In the genomic region with DNA sequence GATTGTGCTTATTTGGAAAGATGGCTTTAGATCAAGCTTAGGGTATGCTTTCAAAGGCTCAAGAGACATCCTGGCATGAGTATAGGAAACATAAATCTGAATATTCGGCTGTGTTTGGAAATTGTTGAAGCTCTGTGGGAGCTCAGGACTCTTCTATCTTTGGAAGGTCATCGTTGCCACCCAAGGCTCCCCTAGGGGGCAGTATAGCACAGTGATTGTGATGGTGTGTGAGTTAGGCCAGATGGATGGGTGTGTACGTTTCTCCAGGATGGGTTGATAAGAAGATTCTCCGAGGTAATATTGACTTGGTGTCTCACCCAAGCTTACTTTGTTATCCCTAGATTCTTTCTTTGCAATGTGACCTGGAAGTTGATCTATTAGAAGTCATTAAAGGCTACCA, we compare ENCODE assay signal across 9 mouse cellular contexts.
DNase-seq lines count a peak whose midpoint lies in the region; ATAC-seq and TF ChIP-seq lines count a peak whose summit lies in the region.
"Had no signal": no experiment of that assay in that cellular context is flagged by ENCODE, and none has a peak within 500 bp of the region (broad histone marks: within the 10 kb centered on the region; RNA-seq: fewer than 3 reads in every experiment).

No protein-coding gene starts in this region.

- H3K27me3 ChIP-seq in heart, embryonic 11.5 days (ENCODE audit: control insufficient read depth, insufficient read depth, low read length) = peaks cover 5% of the 10 kb centered on the region; the same call in 1 of the 2 replicates
- no peaks in the 10 kb centered on the region for H3K27me3 ChIP-seq in lung, postnatal 0 days (replicated peaks; ENCODE audit: insufficient read depth, low read length)
- H3K27me3 ChIP-seq: hindbrain, embryonic 15.5 days had no signal

- TF ChIP-seq POLR2A in embryonic fibroblast, embryonic 13.5 days (IDR thresholded peaks at IDR 0.05; ENCODE audit: low read depth, low read length) = no peak

- peak; percentile 31; the same call in 1 of the 2 replicates for TF ChIP-seq CTCF in embryonic fibroblast, embryonic 13.5 days (IDR thresholded peaks at IDR 0.05; ENCODE audit: borderline replicate concordance, insufficient read depth, low read length)
- peak; percentile 71 for TF ChIP-seq CTCF in lung, postnatal 0 days (IDR thresholded peaks at IDR 0.05)

- H3K27ac ChIP-seq in heart, embryonic 11.5 days (ENCODE audit: low read depth, low read length) = no peak overlapping the region
- H3K27ac ChIP-seq in embryonic fibroblast, embryonic 13.5 days (ENCODE audit: insufficient read depth, low read length) = no peak overlapping the region
- H3K27ac ChIP-seq in lung, postnatal 0 days (ENCODE audit: low read length) = no peak overlapping the region
- H3K27ac ChIP-seq: hindbrain, embryonic 15.5 days had no signal

- H3K36me3 ChIP-seq in heart, embryonic 11.5 days (ENCODE audit: control insufficient read depth, insufficient read depth, low read length) = no peaks in the 10 kb centered on the region
- no peaks in the 10 kb centered on the region for H3K36me3 ChIP-seq in lung, postnatal 0 days (ENCODE audit: insufficient read depth, low read length)
- H3K36me3 ChIP-seq: hindbrain, embryonic 15.5 days had no signal

- WGBS in heart, embryonic 11.5 days (ENCODE audit: insufficient replicate concordance) = 36% methylated on average over 4 of the region's 4 CpGs
- 31% methylated on average over 4 of the region's 4 CpGs for WGBS in large intestine, adult 2 months
- 36% methylated on average over 4 of the region's 4 CpGs for WGBS in lung, postnatal 0 days

- no peak overlapping the region for H3K4me3 ChIP-seq in heart, embryonic 11.5 days (ENCODE audit: low read depth, low read length)
- no peak overlapping the region for H3K4me3 ChIP-seq in embryonic fibroblast, embryonic 13.5 days (ENCODE audit: insufficient read depth, low read length)
- no peak overlapping the region for H3K4me3 ChIP-seq in lung, postnatal 0 days (ENCODE audit: low read depth, low read length)
- H3K4me3 ChIP-seq: hindbrain, embryonic 15.5 days had no signal

- TF ChIP-seq EP300 in lung, postnatal 0 days (IDR thresholded peaks at IDR 0.05) = no peak

- no peaks in the 10 kb centered on the region for H3K9me3 ChIP-seq in heart, embryonic 11.5 days (replicated peaks; ENCODE audit: control insufficient read depth, low read length)
- no peaks in the 10 kb centered on the region for H3K9me3 ChIP-seq in lung, postnatal 0 days (ENCODE audit: low read length)
- H3K9me3 ChIP-seq: hindbrain, embryonic 15.5 days had no signal

- peak; percentile 35 to 73 for DNase-seq in heart, adult 18-20 months
- peak; percentile 68 for DNase-seq in A20 (ENCODE audit: low read depth, low spot score)
- peak; percentile 77 to 82 for DNase-seq in adrenal gland, postnatal 36 days
- peak; percentile 11 for DNase-seq in large intestine, adult 2 months (ENCODE audit: low read depth, low spot score)
- DNase-seq in lung, postnatal 0 days (ENCODE audit: low spot score) = no peak
- DNase-seq in spleen, postnatal 4 days (ENCODE audit: low spot score in 2 of 2) = peak; percentile 28 to 69

- no peak overlapping the region for H3K4me2 ChIP-seq in heart, embryonic 11.5 days
- no peak overlapping the region for H3K4me2 ChIP-seq in lung, postnatal 0 days (replicated peaks; ENCODE audit: low read depth, low read length)
- H3K4me2 ChIP-seq: hindbrain, embryonic 15.5 days had no signal

- peaks cover 3% of the 10 kb centered on the region; the same call in 1 of the 2 replicates for H3K4me1 ChIP-seq in heart, embryonic 11.5 days (ENCODE audit: control insufficient read depth, insufficient read depth, low read length)
- H3K4me1 ChIP-seq in embryonic fibroblast, embryonic 13.5 days (ENCODE audit: control insufficient read depth, insufficient read depth, low read length) = no peaks in the 10 kb centered on the region
- no peaks in the 10 kb centered on the region for H3K4me1 ChIP-seq in lung, postnatal 0 days (ENCODE audit: insufficient read depth, low read depth, low read length)
- H3K4me1 ChIP-seq: hindbrain, embryonic 15.5 days had no signal

- no peak for ATAC-seq in heart, embryonic 11.5 days (replicated peaks; ENCODE audit: insufficient number of reproducible peaks, low FRiP score, low TSS enrichment)
- no peak for ATAC-seq in lung, postnatal 0 days

- no peak overlapping the region for H3K9ac ChIP-seq in heart, embryonic 11.5 days (ENCODE audit: low read depth, low read length)
- no peak overlapping the region for H3K9ac ChIP-seq in lung, postnatal 0 days (replicated peaks; ENCODE audit: low read depth)
- H3K9ac ChIP-seq: hindbrain, embryonic 15.5 days had no signal
